Mouse (Mus musculus): ENCODE data around the gene Ube2k. TPM values are rescaled to one million over a fixed set of nuclear protein-coding genes. Genes with fewer than 3 reads are reported as not detected.

The Ube2k gene
- polyA plus RNA-seq, 1 experiment from 2014 or later, result 192 TPM

GRCm38 (mm10) chr5:65599681-65600080 is 62.6 kb downstream of the Ube2k start:
- Histone ChIP-seq H3K4me3 (no peak overlapping the region), H3K36me3 (peaks cover 65% of the 10 kb centered on the region), H3K27ac (replicated peaks) (no peak overlapping the region), H3K9me3 (replicated peaks) (no peaks in the 10 kb centered on the region), H3K27me3 (ENCODE audit: low read depth, poor library complexity, severe bottlenecking) (no peaks in the 10 kb centered on the region), H3K4me1 (no peaks in the 10 kb centered on the region)
- no peak for DNase-seq (ENCODE audit: low spot score)
- 92% methylated on average over 7 of the region's 7 CpGs for WGBS

DNA sequence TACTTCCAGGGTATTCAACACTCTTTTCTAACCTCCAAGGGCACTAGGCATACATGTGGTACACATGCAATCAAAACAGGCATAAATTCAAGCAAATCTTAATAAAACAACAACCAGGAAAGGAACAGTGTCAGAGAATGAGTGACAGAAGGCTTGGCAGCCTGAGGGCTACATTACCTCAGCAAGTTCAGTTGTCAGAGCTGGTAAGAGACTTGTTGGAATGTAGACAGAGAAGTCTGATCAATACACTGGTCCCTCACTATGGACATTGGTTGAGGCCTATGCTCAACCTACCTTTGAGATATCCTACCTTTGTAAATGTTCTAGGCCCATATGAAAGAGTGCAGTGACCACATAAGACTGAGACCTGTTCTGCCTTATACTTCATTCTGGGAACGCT is 69.8 kb downstream of the Ube2k start:
- H3K4me3 ChIP-seq, result no peak overlapping the region

DNA sequence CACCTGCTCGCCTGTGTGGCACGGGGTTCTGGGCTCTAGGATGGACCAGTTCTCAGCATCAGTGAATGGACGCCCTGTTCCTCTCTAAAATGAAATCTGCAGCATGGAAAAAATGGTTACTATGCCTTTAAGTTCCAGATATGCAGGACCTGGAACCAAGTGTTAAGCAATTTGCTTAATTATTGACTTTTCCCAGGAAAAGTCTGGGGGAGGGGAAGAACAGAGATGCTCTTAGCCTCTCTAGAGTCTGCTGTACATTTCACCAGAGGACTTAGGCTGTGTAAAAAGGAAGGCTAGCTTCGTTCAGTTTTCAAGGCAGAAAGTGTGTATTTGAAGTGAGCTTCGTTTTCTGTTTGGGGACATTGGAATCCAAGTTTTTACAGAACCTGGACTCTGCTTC is 72.7 kb downstream of the Ube2k start:
- H3K4me3 ChIP-seq, result no peak overlapping the region
- no peaks in the 10 kb centered on the region for H3K27me3 ChIP-seq (ENCODE audit: low read depth, poor library complexity, severe bottlenecking)
- DNase-seq (ENCODE audit: low spot score), result no peak
- 92% methylated on average over 5 of the region's 5 CpGs for WGBS
- peaks cover 60% of the 10 kb centered on the region for H3K36me3 ChIP-seq
- no peaks in the 10 kb centered on the region for H3K4me1 ChIP-seq
- no peak overlapping the region for H3K27ac ChIP-seq (replicated peaks)
- H3K9me3 ChIP-seq (replicated peaks), result no peaks in the 10 kb centered on the region

More for the DNA sequence above, 69.8 kb downstream of the Ube2k start:
- Histone ChIP-seq H3K9me3 (replicated peaks) (no peaks in the 10 kb centered on the region), H3K27ac (replicated peaks) (no peak overlapping the region), H3K4me1 (no peaks in the 10 kb centered on the region), H3K36me3 (peaks cover 43% of the 10 kb centered on the region), H3K27me3 (ENCODE audit: low read depth, poor library complexity, severe bottlenecking) (no peaks in the 10 kb centered on the region)
- DNase-seq (ENCODE audit: low spot score), result no peak
- 86% methylated on average over 1 of the region's 1 CpGs for WGBS

DNA sequence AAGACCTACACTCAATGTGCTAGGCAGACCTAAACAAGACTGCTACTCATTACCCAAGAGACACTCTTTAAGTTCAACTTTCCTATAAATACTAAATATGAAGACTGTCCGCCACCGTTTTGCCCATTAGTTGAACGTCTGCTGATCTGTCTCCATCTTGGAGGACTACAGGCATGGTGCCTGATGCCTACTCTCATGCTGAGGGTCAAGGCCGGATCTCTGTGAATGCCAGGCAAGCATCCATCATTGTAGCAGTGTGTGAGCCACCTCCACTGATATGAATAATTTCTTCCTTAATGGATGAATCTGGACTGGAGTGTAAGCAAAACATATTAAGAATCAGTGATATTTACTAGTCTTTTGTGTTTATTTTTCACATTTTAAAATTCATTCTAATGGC is 73.5 kb downstream of the Ube2k start:
- no peak overlapping the region for H3K4me3 ChIP-seq
- H3K9me3 ChIP-seq (replicated peaks), result no peaks in the 10 kb centered on the region
- DNase-seq (ENCODE audit: low spot score), result no peak
- WGBS, result 90% methylated on average over 4 of the region's 4 CpGs
- no peaks in the 10 kb centered on the region for H3K27me3 ChIP-seq (ENCODE audit: low read depth, poor library complexity, severe bottlenecking)
- no peak overlapping the region for H3K27ac ChIP-seq (replicated peaks)
- H3K36me3 ChIP-seq, result peaks cover 63% of the 10 kb centered on the region
- H3K4me1 ChIP-seq, result no peaks in the 10 kb centered on the region

DNA sequence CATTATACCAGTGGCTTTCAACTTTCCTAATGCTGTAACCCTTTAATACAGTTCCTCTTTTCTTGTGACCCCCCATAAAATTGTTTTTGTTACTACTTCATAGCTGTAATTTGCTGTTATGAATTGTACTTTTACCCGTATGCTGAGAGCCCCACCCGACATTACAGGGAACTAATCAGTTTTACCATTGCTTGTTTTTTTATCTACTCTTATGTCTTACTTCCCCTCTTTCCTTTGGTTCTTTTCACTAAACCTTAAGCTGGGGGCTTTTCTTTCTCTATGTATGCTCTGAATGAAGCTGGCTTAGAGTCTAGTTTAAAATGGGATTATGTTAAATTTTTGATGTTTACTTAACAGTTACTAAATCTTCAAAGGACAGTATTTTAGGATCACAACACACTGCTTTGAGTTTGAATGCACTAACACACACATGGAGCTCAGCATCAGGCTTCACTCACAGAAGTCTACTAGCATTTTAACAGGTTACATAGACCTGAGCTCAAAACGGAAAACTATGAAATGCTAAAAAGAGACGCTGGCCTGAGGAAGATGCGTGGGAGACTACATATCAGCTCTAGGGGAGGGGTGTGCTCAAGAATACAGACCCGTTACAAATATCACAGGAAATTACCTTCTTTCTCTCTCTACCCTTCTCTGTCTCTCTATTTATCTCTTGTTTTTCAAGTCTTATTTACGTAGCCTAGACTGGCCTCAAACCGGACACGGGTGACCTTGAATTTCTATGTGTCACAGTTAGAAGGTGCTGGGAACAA is 76.3 kb downstream of the Ube2k start:
- H3K36me3 ChIP-seq, result peaks cover 79% of the 10 kb centered on the region
- 90% methylated on average over 9 of the region's 9 CpGs for WGBS

DNA sequence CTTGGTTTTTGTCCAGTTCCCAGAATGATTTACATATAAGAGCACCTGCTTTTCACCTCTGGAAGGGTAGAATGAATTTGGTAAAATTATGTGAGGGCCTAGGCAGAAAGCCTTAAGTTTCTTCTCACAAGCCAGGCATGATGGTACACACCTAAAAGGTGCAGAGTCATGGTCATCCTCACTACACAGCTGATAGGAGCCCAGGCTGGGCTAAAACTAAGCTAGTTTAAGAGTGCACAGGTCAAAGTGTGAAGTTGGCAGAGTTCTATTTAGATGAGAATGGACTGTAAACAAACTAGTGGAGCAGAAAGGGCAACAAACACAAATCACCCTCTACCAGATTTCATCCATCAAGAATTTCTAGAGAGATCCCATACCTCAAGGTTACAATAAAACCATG is 87.3 kb downstream of the Ube2k start:
- no peak overlapping the region for H3K4me3 ChIP-seq
- no peak overlapping the region for H3K27ac ChIP-seq (replicated peaks)
- no peaks in the 10 kb centered on the region for H3K27me3 ChIP-seq (ENCODE audit: low read depth, poor library complexity, severe bottlenecking)
- H3K4me1 ChIP-seq, result no peaks in the 10 kb centered on the region
- DNase-seq (ENCODE audit: low spot score), result no peak
- peaks cover 90% of the 10 kb centered on the region for H3K36me3 ChIP-seq
- no peaks in the 10 kb centered on the region for H3K9me3 ChIP-seq (replicated peaks)

More for the DNA sequence above, 76.3 kb downstream of the Ube2k start:
- no peak for DNase-seq (ENCODE audit: low spot score)
- H3K4me1 ChIP-seq, result no peaks in the 10 kb centered on the region
- no peak overlapping the region for H3K4me3 ChIP-seq
- H3K27me3 ChIP-seq (ENCODE audit: low read depth, poor library complexity, severe bottlenecking), result no peaks in the 10 kb centered on the region
- H3K9me3 ChIP-seq (replicated peaks), result no peaks in the 10 kb centered on the region
- H3K27ac ChIP-seq (replicated peaks), result no peak overlapping the region

GRCm38 (mm10) chr5:65638896-65639295 is 101.9 kb downstream of the Ube2k start:
- 95% methylated on average over 1 of the region's 1 CpGs for WGBS
- DNase-seq (ENCODE audit: low spot score), result no peak
- H3K36me3 ChIP-seq, result peaks cover 100% of the 10 kb centered on the region

More at GRCm38 (mm10) chr5:65638896-65639295, 101.9 kb downstream of the Ube2k start:
- Histone ChIP-seq H3K4me1 (no peaks in the 10 kb centered on the region), H3K9me3 (replicated peaks) (no peaks in the 10 kb centered on the region), H3K27ac (replicated peaks) (no peak overlapping the region), H3K27me3 (ENCODE audit: low read depth, poor library complexity, severe bottlenecking) (no peaks in the 10 kb centered on the region), H3K4me3 (no peak overlapping the region)

Other genes starting within 250 kb of the Ube2k start
- gene Rfc1, start 201.6 kb upstream of the Ube2k start, polyA plus RNA-seq (2016; fragmentation: Nextera tagmentation; extraction: Ambion mirVana), result 87.3 and 103 TPM in 2 replicates
- 0.06 TPM in 1 of 2 replicates, not detected in the other for gene Klb, start 188.9 kb upstream of the Ube2k start, polyA plus RNA-seq (2016; fragmentation: Nextera tagmentation; extraction: Ambion mirVana)
- gene Rpl9, start 145.8 kb upstream of the Ube2k start, polyA plus RNA-seq (2016; fragmentation: Nextera tagmentation; extraction: Ambion mirVana), result 851 and 959 TPM in 2 replicates
- gene Lias, start 145.7 kb upstream of the Ube2k start, polyA plus RNA-seq (2016; fragmentation: Nextera tagmentation; extraction: Ambion mirVana), result 68.0 and 74.1 TPM in 2 replicates
- gene Ugdh, start 101.3 kb upstream of the Ube2k start, polyA plus RNA-seq (2016; fragmentation: Nextera tagmentation; extraction: Ambion mirVana), result 54.4 and 57.4 TPM in 2 replicates
- gene Gm43552, start 44.4 kb upstream of the Ube2k start, polyA plus RNA-seq (2016; fragmentation: Nextera tagmentation; extraction: Ambion mirVana), result not detected in 2 replicates
- 68.6 and 78.9 TPM in 2 replicates for gene Smim14, start within 50 bp of the Ube2k start, polyA plus RNA-seq (2016; fragmentation: Nextera tagmentation; extraction: Ambion mirVana)
- gene Pds5a, start 161.0 kb downstream of the Ube2k start, polyA plus RNA-seq (2016; fragmentation: Nextera tagmentation; extraction: Ambion mirVana), result 95.6 and 98.9 TPM in 2 replicates
- gene N4bp2, start 226.3 kb downstream of the Ube2k start, polyA plus RNA-seq (2016; fragmentation: Nextera tagmentation; extraction: Ambion mirVana), result 30.4 and 33.3 TPM in 2 replicates

Data from midbrain, embryonic 10.5 days (tissue).